Mouse (Mus musculus) cerebellum, postnatal 25 days (tissue): Measurements from ENCODE around the gene Gm36028.
A peak's percentile ranks its signal among the peaks of the same experiment; 100 is the strongest.

Experiments
- DNase-seq, 2 experiments: peaks; one replicate each; pipeline ENCODE4 v3.0.0; 2021; ENCODE audit warnings: mixed read lengths in 2 of 2

Gene Gm36028

DNA sequence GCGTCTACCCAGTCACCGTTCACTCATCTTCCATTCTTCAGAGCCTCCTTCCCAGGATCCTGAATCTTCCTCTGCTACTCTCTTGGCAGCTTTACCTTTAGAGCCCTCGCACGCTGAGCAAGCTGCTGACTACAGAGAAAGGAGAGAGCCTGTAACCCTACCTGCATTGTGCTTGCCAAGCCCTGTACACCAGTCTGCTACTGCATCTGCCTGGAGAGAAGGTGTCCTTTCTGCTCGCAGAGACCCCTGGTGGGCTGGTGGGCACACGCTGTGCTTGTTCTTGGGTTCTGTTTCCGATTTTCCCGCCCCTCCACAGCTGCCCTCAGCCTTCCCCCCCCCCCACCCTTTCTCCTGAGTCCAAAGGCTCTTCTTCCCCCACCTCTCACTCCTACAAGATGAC, 53.7 kb downstream of the Gm36028 start:
- peak in 1 of 2 experiments; percentile 34 for DNase-seq

DNA sequence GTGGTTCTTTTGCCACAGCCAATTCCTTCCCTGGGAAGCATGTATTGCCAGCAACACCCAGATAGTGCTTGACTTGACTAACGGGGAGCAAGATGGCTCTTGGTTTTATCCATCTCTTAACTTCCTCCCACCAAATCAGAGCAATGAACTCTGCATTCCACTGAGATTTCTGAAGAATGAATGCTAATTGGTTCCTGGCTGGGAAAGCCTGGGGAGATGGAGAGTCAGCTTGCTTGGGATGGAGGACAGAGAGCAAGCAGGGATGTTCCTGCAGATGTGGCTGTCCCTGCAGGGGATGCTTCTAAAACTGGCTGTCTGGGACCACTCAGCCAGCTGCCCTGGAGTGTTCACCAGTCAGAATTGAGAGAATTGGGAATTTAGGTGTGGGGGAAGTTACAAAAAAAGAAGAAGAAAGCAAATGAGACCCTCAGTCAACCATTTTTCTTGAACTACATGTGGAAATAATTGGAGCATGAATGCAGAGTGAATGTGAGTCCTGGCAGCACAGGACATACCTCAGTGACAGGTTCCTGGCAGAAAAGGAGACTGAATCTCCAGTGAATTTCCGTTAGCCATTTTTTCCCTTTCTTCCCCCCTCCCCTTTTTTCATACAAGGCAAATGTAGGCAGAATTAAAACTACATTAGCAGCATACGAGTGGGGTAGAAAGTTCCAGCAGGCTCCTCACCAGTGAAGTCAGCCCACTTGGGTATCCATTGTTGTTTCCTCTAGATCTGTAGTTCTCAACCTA, 55.0 kb downstream of the Gm36028 start:
- DNase-seq: no peak

DNA sequence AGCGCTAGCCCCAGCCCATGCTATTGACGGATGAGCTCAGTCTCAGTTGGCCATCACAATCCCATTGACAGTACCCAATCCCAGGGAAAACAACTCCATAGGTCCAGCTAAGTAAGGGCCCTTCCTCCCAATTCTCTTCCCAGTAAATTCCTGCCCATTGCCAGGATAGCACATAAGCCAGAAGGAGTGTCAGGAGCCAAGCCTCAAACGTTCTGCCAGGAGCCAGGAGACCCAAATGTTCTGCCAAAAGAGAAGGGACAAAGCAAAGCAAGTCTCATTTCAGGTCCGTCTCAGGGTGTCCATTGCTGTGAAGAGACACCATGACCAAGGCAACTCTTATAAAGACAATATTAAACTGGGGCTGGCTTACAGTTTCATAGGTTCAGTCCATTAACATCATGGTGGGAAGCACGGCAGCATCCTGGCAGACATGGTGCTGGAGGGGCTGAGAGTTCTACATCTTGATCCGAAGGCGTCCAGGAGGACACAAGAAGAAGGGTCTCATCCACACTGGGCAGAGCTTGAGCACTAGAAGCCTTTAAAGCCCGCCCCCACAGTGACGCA, 57.5 kb downstream of the Gm36028 start:
- peak in 1 of 2 experiments; percentile 41 for DNase-seq

DNA sequence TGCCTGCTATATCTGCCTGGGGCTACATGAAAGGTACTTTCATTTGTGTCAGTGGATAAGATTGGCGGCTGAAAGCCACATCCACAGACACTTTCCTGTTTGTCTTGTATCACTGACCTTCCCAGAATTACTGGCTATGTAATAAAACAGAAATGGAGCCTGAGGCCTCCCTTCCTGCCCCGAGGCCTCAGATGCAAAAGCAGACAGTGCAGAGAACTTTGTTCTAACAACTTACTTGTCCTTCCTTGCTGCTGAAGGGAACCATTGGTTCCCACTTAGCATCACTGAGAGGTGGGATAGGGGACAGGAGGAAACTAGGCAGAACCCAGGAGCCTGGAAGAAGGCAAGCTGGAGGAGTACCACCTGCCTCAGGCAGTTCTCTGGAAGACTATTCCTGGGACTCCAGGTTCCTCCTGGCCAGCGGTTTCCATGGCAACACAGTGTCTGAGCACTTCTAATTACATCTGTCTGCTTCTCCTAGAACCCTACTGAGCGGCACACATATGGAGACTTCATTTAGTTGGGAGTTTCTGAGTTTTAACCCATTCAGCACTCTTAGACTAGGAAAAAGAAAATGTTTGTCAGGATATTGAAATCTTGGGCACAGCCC, 58.2 kb downstream of the Gm36028 start:
- no peak for DNase-seq

DNA sequence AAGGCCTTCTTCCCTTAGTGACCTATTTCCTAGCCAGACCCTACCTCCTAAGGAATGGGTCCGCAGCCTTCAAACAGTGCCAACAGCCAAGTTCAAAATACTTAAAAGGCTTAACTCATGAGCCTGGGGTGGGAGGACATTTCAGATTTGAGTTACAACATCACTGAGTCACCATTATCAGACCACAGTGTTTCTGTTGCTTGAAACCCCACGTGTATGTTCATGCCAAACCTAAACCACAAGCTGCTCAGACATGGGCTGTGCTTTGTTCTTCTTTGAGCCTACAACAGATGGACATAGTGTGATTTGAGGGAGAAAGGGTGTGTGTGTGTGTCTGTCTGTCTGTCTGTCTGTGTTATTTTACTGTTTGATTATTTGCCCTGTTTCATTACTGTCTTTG, 59.8 kb downstream of the Gm36028 start:
- DNase-seq: no peak
